8 mouse cellular contexts compared by ENCODE assay signal in the genomic region with DNA sequence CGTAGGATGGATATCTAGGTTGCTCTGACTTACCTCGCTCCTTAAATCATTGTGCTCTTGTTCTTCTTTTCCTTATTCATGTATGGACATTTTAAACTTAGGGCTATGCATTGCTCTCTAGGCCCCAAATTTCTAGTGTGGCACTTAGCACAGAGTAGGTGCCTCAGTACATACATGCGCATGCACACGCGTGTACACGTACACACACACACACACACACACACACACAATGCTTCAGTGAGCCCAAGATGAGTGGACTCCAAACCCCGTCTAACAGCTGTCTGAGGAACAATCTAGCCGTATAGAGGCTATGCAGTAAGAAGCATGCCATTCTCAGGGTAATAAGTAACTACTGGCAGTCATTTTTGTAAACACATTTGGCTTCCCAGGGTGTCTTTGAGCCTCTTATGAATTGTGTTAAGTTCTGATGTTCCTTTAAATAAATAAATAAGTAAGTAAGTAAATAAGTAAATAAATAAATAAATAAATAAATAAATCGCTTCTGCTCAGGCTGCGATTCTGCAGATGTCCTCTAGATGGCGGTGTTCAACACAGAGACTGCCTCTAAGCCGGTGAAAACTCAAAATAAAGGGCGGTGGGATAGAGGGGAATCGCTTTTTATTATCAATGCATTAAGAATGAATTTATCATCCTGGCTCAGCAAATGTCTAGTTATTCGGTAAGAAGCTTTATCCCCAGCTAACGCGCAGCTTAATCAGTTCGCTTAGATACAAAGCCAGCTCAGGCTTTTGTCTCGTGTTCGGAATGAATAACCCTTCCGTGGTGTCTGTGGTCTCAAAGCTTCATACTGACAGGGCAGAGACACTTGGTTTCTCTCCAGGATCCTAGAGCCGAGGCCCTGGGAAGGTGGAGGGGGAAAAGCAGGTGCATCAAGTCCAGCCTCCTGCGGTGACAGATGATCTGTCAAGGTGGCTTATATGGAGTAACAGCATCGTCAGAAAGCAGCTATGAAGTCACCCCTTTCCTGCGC.
DNase-seq lines count a peak whose midpoint lies in the region; ATAC-seq and TF ChIP-seq lines count a peak whose summit lies in the region.

No protein-coding gene starts in this region.

- WGBS in liver, adult 2 months, result 62% methylated on average over 25 of the region's 25 CpGs
- WGBS in liver, embryonic 11.5 days, result 59% methylated on average over 25 of the region's 25 CpGs
- 47% methylated on average over 25 of the region's 25 CpGs for WGBS in hindbrain, embryonic 14.5 days
- 57% methylated on average over 25 of the region's 25 CpGs for WGBS in lung, adult 2 months

- H3K4me3 ChIP-seq in liver, adult 2 months (ENCODE audit: insufficient read depth, low read depth, low read length), result no peak overlapping the region
- no peak overlapping the region for H3K4me3 ChIP-seq in liver, embryonic 11.5 days (ENCODE audit: low read depth, low read length)
- H3K4me3 ChIP-seq in hindbrain, embryonic 14.5 days (replicated peaks; ENCODE audit: low read length), result no peak overlapping the region
- H3K4me3 ChIP-seq in lung, adult 2 months (replicated peaks; ENCODE audit: extremely low read depth, low read depth, low read length), result no peak overlapping the region

- peak; percentile 39 for DNase-seq in liver, adult 2 months (ENCODE audit: extremely low read depth, low read depth, low spot score)
- DNase-seq in liver, embryonic 11.5 days (ENCODE audit: low spot score), result no peak
- DNase-seq in adrenal gland, postnatal 14 days, result peak; percentile 48
- peak; percentile 62 for DNase-seq in embryo, embryonic 9.5 days (ENCODE audit: extremely low spot score)
- DNase-seq in hindbrain, embryonic 14.5 days (ENCODE audit: low spot score), result peak; percentile 91
- no peak for DNase-seq in lung, adult 2 months
- DNase-seq in right cerebral cortex, adult 18-20 months, result peak; percentile 37
- no peak for DNase-seq in spleen, postnatal 4 days (ENCODE audit: low spot score in 2 of 2)

- no peaks in the 10 kb centered on the region for H3K36me3 ChIP-seq in liver, adult 2 months (ENCODE audit: control insufficient read depth, insufficient read depth, low read length)
- H3K36me3 ChIP-seq in liver, embryonic 11.5 days (ENCODE audit: control insufficient read depth, insufficient read depth, low read length), result no peaks in the 10 kb centered on the region
- H3K36me3 ChIP-seq in hindbrain, embryonic 14.5 days (replicated peaks; ENCODE audit: control insufficient read depth, insufficient read depth), result no peaks in the 10 kb centered on the region

- no peak for ATAC-seq in liver, embryonic 11.5 days (replicated peaks; ENCODE audit: low FRiP score)
- ATAC-seq in hindbrain, embryonic 14.5 days (ENCODE audit: low FRiP score), result peak; percentile 59; the same call in 1 of the 2 replicates

- TF ChIP-seq CTCF in liver, adult 2 months (IDR thresholded peaks at IDR 0.05; ENCODE audit: low read depth, low read length), result peak; percentile 63; the same call in 1 of the 2 replicates
- peak; percentile 62 for TF ChIP-seq CTCF in lung, adult 2 months (IDR thresholded peaks at IDR 0.05; ENCODE audit: insufficient read depth, low read length)

- H3K9me3 ChIP-seq in liver, embryonic 11.5 days (ENCODE audit: control insufficient read depth, low read length), result no peaks in the 10 kb centered on the region
- no peaks in the 10 kb centered on the region for H3K9me3 ChIP-seq in hindbrain, embryonic 14.5 days (ENCODE audit: control insufficient read depth, low read length)

- TF ChIP-seq POLR2A in liver, adult 2 months (IDR thresholded peaks at IDR 0.05; ENCODE audit: extremely low read depth, insufficient read depth, low read length), result no peak
- TF ChIP-seq POLR2A in lung, adult 2 months (IDR thresholded peaks at IDR 0.05; ENCODE audit: borderline replicate concordance, extremely low read depth, low read depth, low read length), result no peak

- no peak overlapping the region for H3K4me2 ChIP-seq in liver, embryonic 11.5 days
- peak overlapping the region; percentile 46 for H3K4me2 ChIP-seq in hindbrain, embryonic 14.5 days (replicated peaks)

- H3K9ac ChIP-seq in liver, adult 2 months (ENCODE audit: low read depth, low read length), result no peak overlapping the region
- no peak overlapping the region for H3K9ac ChIP-seq in liver, embryonic 11.5 days (ENCODE audit: low read depth, low read length)
- H3K9ac ChIP-seq in hindbrain, embryonic 14.5 days, result peak overlapping the region; percentile 52; the same call in 1 of the 2 replicates

- no peaks in the 10 kb centered on the region for H3K4me1 ChIP-seq in liver, adult 2 months (ENCODE audit: control insufficient read depth, insufficient read depth, low read length)
- H3K4me1 ChIP-seq in liver, embryonic 11.5 days (replicated peaks; ENCODE audit: control insufficient read depth, insufficient read depth, low read length), result no peaks in the 10 kb centered on the region
- 0 out of 2 replicates have a peak, but pooled peaks cover 5% of the 10 kb centered on the region for H3K4me1 ChIP-seq in hindbrain, embryonic 14.5 days (replicated peaks; ENCODE audit: control insufficient read depth, insufficient read depth, low read length)
- H3K4me1 ChIP-seq in lung, adult 2 months (ENCODE audit: control insufficient read depth, insufficient read depth, low read length), result no peaks in the 10 kb centered on the region

- no peaks in the 10 kb centered on the region for H3K79me2 ChIP-seq in liver, adult 2 months (ENCODE audit: control insufficient read depth, insufficient read depth, low read length)

- H3K27me3 ChIP-seq in liver, adult 2 months (ENCODE audit: control insufficient read depth, insufficient read depth, low read length), result no peaks in the 10 kb centered on the region
- H3K27me3 ChIP-seq in liver, embryonic 11.5 days (replicated peaks; ENCODE audit: control insufficient read depth, insufficient read depth, low read length), result no peaks in the 10 kb centered on the region
- H3K27me3 ChIP-seq in hindbrain, embryonic 14.5 days (ENCODE audit: control insufficient read depth, insufficient read depth, low read length), result no peaks in the 10 kb centered on the region

- H3K27ac ChIP-seq in liver, adult 2 months (replicated peaks; ENCODE audit: insufficient read depth, low read depth, low read length), result no peak overlapping the region
- H3K27ac ChIP-seq in liver, embryonic 11.5 days (ENCODE audit: low read depth, low read length), result no peak overlapping the region
- peak overlapping the region; percentile 74 for H3K27ac ChIP-seq in hindbrain, embryonic 14.5 days

Comparison
In these comparisons a context has a peak if more than half of its experiments do, and no peak if none do; other contexts are left out.
1. DNase-seq: peak in liver, adult 2 months (single experiment), adrenal gland, postnatal 14 days (single experiment), embryo, embryonic 9.5 days (single experiment), hindbrain, embryonic 14.5 days (single experiment) and right cerebral cortex, adult 18-20 months (single experiment); none in liver, embryonic 11.5 days (single experiment), lung, adult 2 months (single experiment) and spleen, postnatal 4 days (0 of 2).